Mouse (Mus musculus) layer of hippocampus, adult 2 months (tissue): ENCODE measurements around the gene Abhd8. TPM values are rescaled to one million over a fixed set of nuclear protein-coding genes. Genes with fewer than 3 reads are reported as not detected.

ENCODE experiments used
- DNase-seq, 2 experiments: peaks; one replicate each; pipeline ENCODE4 v3.0.0; 2022; ENCODE audit warnings: low spot score in 2 of 2
- H3K27ac ChIP-seq: fragments of 200-600 bp; 2 replicates; pipeline ENCODE4 v1.8.1; 2022
- H3K4me3 ChIP-seq: fragments of 200-600 bp; 2 replicates; pipeline ENCODE4 v1.8.1; 2022; ENCODE audit warnings: mild to moderate bottlenecking
- CTCF ChIP-seq: fragments of 200-600 bp; conservative IDR thresholded peaks from 2 replicates; pipeline ENCODE4 v1.8.1; 2022; ENCODE audit warnings: antibody characterized with exemption, mild to moderate bottlenecking, moderate library complexity
- long read RNA-seq, 2 experiments: library from polyadenylated mRNA; stranded (forward); transcript quantifications; one replicate each; pipeline ENCODE4 v2.0.0; 2021; ENCODE audit warnings: borderline mapping rate in 2 of 2
- total RNA-seq, 2 experiments: library from RNA; stranded (reverse); gene quantifications; 2 replicates each; pipeline ENCODE4 v1.2.3; 2021

The Abhd8 gene
- 100 to 1,000 TPM; 260 to 270 TPM for total RNA-seq
- long read RNA-seq, experiment 1, transcript Abhd8-201 (5 exons, 1,978 nt) = major isoform, 354 of 385 reads
- long read RNA-seq, experiment 1, partial matches to known transcripts = 13 of 385 reads
- long read RNA-seq, experiment 1, other reads (novel, unspliced or antisense) = 11 of 385 reads
- long read RNA-seq, experiment 2, transcript Abhd8-201 (5 exons, 1,978 nt) = major isoform, 465 of 489 reads
- long read RNA-seq, experiment 2, partial matches to known transcripts = 14 of 489 reads
- long read RNA-seq, experiment 2, other reads (novel, unspliced or antisense) = 8 of 489 reads

DNA sequence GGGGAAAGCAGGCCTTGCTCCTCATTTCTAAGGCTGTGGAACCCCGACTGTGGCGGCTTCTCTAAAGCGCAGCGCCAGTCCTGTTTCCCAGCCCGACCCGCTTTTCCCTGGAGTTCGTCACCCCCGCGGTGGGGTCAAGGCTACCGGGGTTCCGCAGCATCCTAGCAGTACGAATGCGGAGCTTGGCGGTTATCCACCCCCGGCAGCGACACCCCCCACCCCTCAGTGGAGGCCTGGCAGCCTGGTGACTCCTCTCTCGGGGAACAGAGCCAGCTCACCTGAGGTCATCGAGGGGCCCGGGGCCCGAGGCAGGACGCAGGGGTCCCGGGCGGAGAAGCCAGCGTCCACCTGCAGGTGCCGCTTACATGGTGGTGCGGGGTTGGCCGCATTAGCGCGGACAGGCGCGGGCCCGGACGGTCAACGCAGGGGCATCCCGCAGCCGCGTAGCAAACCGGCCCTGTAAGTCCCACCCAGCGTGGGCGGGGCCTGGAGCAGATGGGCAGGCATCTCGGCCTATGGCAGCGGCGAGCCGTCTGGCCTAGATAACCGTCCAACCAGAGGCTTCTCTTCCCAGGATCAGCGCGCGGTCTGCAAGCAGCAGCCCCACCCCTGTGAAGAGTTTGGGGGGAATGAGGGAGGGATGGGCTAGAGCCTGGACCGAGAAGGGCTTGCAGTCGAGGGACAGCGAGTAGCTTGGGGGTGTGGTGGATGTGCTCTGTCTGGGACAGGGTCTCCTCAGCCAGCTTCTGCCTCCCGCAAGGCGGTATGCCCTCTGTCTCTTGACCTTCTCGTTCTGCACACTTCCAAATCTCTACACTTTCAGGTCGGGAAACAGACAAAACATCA, at the start of gene Abhd8:
Gene Abhd8, minus strand, starts transcription at position 468 of the 846 bp plus-strand sequence.
- Histone ChIP-seq H3K27ac (peak within 1 kb of the TSS; percentile 96), H3K4me3 (peak within 1 kb of the TSS; percentile 72)
- DNase-seq = peak; percentile 97 to 98
- no peak for TF ChIP-seq CTCF

DNA sequence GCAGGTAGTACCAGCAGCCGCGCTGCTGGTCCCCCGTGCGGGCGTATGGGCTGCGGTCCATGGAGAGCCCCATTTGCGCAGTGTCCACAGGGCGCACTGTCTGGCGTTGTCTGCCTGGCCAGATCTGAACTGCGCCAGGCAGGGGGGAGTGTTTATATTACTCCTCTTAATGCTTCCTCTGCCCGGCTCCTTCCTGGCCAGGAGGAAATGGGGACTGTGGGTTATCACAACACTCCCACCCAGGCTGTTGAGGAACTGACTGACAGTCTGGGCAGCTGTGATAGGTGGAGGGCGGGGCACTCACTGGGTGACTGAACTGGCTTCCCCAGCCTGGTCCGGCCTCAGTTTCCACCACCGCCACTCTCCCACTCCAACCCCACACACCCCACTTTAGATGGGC, 48.2 kb upstream of the Abhd8 start, which contains the start of gene Plvap:
Gene Plvap, minus strand, starts transcription at position 109 of the 400 bp plus-strand sequence.
- DNase-seq = no peak
- Histone ChIP-seq H3K4me3 (no peak within 1 kb of the TSS), H3K27ac (no peak within 1 kb of the TSS)
- no peak for TF ChIP-seq CTCF

DNA sequence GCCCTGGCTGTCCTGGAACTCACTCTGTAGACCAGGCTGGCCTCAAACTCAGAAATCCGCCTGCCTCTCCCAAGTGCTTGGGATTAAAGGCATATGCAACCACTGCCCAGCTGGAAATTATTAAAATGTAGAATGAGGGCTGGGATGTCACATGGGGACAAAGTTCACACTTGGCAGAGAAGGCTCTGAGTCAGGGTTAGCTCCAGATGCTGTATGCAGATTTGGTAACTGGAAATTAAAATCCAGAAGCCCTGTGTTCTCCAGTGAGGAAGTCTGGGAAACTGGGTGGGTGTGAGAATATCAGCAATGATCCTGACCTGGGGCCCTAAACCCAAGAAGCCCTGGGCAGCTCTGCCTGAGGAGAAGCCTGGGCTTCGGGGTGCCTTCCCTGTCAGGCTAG, 45.9 kb upstream of the Abhd8 start:
- no peak for DNase-seq
- no peak overlapping the region for H3K4me3 ChIP-seq
- TF ChIP-seq CTCF = no peak
- H3K27ac ChIP-seq = no peak overlapping the region

DNA sequence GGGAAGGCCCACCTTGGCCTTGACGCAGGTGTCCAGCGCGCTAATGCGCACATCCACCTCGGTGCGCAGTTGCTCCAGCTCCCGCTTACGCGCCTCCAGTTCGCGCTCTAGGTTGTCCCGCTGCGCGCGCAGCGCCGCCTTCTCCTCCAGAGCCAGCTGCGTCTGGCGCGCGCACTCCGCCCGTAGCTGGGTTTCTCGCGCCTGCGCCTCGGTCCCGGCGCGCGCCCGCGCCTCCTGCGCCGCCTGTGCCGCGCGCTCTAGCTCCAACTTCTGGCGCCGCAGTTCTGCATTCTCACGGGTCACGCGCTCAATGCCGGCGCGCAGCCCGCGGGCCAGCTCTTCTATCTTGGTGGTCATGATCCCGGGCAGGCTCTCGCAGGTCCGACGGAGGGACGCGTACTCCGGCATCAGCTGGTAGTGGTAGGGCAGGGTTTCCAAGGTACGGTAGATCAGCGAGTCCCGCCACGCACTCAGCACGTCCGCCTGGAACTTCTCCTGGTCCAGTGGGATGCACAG, 44.2 kb upstream of the Abhd8 start:
- TF ChIP-seq CTCF = no peak
- Histone ChIP-seq H3K4me3 (peak overlapping the region; percentile 57), H3K27ac (peak overlapping the region; percentile 80)
- DNase-seq = peak; percentile 80 to 81

- TF ChIP-seq CTCF = no peak
- Histone ChIP-seq H3K4me3 (no peak overlapping the region), H3K27ac (no peak overlapping the region)
- DNase-seq = no peak
Measured at GRCm38 (mm10) chr8:71505979-71506378, 42.5 kb upstream of the Abhd8 start.

DNA sequence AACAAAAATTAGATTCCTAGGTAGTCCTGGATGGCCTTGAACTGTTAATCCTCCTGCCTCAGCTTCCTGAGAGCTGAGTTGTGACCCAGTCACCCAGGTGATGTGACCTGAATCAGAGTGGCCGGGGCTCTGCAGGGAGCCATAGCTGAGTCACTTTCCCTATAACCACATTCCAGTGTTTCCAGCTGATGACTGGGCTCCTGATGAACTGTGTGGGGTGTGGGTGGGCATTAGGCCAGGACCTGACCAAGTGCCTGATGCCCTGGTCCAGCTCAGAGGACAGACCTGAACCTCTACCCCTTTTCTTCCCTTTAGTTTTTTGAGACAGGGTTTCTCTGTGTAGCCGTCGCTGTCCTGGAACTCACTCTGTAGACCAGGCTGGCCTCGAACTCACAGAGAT, 41.9 kb upstream of the Abhd8 start:
- Histone ChIP-seq H3K4me3 (no peak overlapping the region), H3K27ac (no peak overlapping the region)
- TF ChIP-seq CTCF = no peak
- no peak for DNase-seq

GRCm38 (mm10) chr8:71504349-71504748, 40.9 kb upstream of the Abhd8 start:
- Histone ChIP-seq H3K27ac (no peak overlapping the region), H3K4me3 (no peak overlapping the region)
- no peak for DNase-seq
- TF ChIP-seq CTCF = no peak

DNA sequence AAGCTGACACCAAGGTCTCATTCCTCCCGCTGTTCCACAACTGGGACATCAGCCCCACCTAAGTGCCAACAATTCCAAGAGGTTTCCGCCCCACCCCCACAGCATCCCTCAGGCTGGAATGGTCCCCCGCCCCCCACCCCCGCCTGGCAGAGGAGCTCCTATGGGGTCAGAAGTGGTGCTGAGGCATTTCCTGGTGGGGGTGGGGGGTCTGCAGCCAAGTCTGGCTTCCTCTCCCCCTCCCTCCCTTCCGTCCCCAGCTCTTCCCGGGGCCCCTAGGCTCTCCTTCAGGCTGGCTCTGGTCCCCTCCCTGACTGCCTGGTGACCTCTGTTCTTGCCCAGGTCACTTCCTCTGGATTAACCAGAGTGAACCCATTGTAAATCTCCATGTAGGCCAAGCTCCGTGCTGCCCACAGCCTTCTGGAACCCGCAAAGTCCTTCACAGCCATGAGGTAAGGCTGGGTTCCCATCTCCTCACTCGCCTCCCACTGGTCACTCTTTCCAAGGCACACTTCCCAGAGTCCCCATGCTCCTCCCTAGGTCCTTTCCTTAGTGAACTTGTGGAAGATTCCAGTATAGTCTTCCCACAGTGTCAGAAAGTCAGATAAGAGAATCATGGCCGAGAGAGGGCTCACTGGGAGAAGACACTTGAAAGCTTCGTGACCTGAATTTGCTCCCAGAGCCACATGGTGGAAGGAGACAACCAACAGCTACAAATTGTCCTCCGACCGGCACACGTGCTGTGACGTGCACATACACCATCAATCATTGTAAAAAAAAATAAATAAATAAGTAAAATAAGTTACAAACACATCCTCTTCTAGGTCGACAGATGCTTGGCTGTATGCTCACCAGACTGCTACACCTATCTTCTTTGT, 35.6 kb upstream of the Abhd8 start:
- H3K4me3 ChIP-seq = no peak overlapping the region
- no peak for DNase-seq
- no peak for TF ChIP-seq CTCF
- H3K27ac ChIP-seq = no peak overlapping the region

- TF ChIP-seq CTCF = no peak
- no peak overlapping the region for H3K4me3 ChIP-seq
- no peak for DNase-seq
- H3K27ac ChIP-seq = no peak overlapping the region
Measured at GRCm38 (mm10) chr8:71497881-71498501, 34.5 kb upstream of the Abhd8 start.

DNA sequence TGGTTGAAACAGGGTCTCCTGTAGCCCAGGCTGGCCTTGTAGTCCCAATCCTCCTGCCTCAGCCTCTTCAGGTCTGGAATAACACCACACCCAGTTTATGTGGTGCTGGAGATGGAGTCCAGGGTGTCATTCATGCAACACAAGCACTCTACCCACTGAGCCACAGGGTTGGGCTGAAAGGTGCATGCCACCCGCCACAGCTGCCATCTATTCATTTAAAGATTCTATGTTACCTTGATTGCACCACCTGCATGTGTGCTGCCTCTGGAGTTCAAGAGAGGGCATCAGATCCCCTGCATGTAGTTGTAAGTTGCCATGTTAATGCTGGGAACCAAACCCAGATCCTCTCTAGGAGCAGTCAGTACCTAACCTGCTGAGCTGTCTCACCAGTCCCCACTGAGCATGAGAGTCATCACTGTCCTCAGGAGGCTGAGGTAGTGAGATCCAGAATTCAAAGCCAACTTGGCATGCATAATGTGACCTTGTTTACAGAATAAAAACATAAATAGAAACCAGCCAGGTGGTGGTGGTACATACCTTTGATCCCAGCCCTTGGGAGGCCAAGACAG, 33.7 kb upstream of the Abhd8 start:
- no peak overlapping the region for H3K4me3 ChIP-seq
- H3K27ac ChIP-seq = 0 out of 2 replicates have a peak overlapping the region, but pooled peaks have one; percentile 70
- DNase-seq = no peak
- no peak for TF ChIP-seq CTCF

- H3K4me3 ChIP-seq = no peak overlapping the region
- peak; percentile 44 for TF ChIP-seq CTCF
- H3K27ac ChIP-seq = peak overlapping the region; percentile 70
- DNase-seq = no peak
Measured at GRCm38 (mm10) chr8:71496481-71496880, 33.0 kb upstream of the Abhd8 start.

DNA sequence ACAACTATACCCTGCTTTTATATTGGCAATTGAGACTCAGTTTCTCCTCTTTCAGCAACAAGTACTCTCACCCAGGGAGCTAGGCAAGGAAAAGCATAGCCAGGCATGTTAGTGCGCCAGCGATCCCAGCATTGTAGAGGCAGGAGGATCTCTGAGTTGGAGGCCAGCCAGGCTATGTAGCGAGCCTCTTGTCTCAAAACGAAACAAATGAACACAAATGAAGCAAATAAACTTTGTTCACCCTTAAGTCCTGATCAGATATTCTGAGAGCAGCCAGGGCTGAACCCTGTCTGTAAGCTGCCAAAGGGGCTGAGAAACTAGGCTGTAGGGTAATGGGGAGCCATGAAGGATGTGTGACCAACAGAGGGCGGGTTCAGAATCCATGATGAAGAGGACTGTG, 32.4 kb upstream of the Abhd8 start:
- DNase-seq = no peak
- no peak for TF ChIP-seq CTCF
- Histone ChIP-seq H3K27ac (no peak overlapping the region), H3K4me3 (no peak overlapping the region)
